Mouse (Mus musculus) megakaryocyte, embryonic 14.5 days (primary cell): ENCODE data around the gene Vangl2. TPM values are rescaled to one million over a fixed set of nuclear protein-coding genes. Genes with fewer than 3 reads are reported as not detected.

Source experiments
- H3K27me3 ChIP-seq: replicated peaks from 2 replicates; pipeline ENCODE3; 2012; ENCODE audit warnings: inconsistent platforms
- H3K36me3 ChIP-seq: replicated peaks from 2 replicates; pipeline ENCODE3; 2012; ENCODE audit warnings: low read length, inconsistent platforms, mixed read lengths
- H3K4me1 ChIP-seq: 2 replicates; pipeline ENCODE4 v1.6.1; 2012; ENCODE audit warnings: inconsistent platforms
- H3K4me3 ChIP-seq: replicated peaks from 2 replicates; pipeline ENCODE3; 2012; ENCODE audit warnings: moderate library complexity, mild to moderate bottlenecking, inconsistent platforms
- H3K9me3 ChIP-seq: 2 replicates; pipeline ENCODE4 v1.6.1; 2012; ENCODE audit warnings: inconsistent platforms
- FLI1 ChIP-seq: IDR thresholded peaks from 2 replicates; pipeline ENCODE4 v1.6.1; 2012; ENCODE audit warnings: low read length, inconsistent platforms, mixed read lengths
- GATA1 ChIP-seq: IDR thresholded peaks from 3 replicates; pipeline ENCODE4 v1.6.1; 2012; ENCODE audit warnings: mixed read lengths, low read length, inconsistent platforms, borderline replicate concordance
- polyA plus RNA-seq: library from polyadenylated mRNA; stranded (reverse); fragments of >175 nt; gene quantifications from 2 replicates; pipeline ENCODE4 v1.2.3, GENCODE M21; 2012; ENCODE audit warnings: low replicate concordance; ENCODE audit not compliant: insufficient read depth

The Vangl2 gene
- polyA plus RNA-seq, 1 experiment: 3.2 TPM

- H3K36me3 ChIP-seq: peaks cover 6% of the 10 kb centered on the region
- peaks cover 2% of the 10 kb centered on the region for H3K27me3 ChIP-seq
- H3K4me3 ChIP-seq: no peak overlapping the region
- peaks cover 10% of the 10 kb centered on the region; the same call in 1 of the 2 replicates for H3K4me1 ChIP-seq
- no peaks in the 10 kb centered on the region for H3K9me3 ChIP-seq
- TF ChIP-seq GATA1 (no peak), FLI1 (no peak)
These were observed 19.9 kb downstream of the Vangl2 start for GRCm38 (mm10) chr1:172008351-172008750.

GRCm38 (mm10) chr1:172007761-172008160 is 20.5 kb downstream of the Vangl2 start:
- Histone ChIP-seq H3K4me3 (no peak overlapping the region), H3K36me3 (peaks cover 6% of the 10 kb centered on the region), H3K4me1 (peaks cover 10% of the 10 kb centered on the region; the same call in 1 of the 2 replicates), H3K9me3 (no peaks in the 10 kb centered on the region), H3K27me3 (peaks cover 2% of the 10 kb centered on the region)
- TF ChIP-seq GATA1 (no peak), FLI1 (no peak)

DNA sequence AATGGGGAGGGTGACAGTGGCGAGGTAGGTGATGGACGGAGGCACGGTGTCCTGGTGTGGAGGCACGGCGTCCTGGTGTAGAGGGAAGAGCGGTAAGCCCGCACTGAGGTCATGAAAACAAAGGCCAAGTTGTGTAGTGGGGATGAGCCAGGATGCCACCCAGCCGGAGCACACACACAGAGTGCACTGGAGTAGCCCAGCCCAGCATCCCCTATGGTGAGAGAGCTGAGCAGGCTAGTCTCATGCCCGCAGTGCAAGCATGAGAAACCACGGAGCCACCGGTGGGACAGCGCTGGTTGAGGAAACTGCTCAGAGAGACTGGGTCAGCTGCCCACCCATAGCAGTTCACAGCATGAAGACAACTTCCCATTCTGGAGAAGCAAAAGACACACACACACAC is 26.6 kb downstream of the Vangl2 start:
- Histone ChIP-seq H3K4me3 (no peak overlapping the region), H3K36me3 (no peaks in the 10 kb centered on the region), H3K4me1 (peaks cover 11% of the 10 kb centered on the region), H3K27me3 (no peaks in the 10 kb centered on the region), H3K9me3 (no peaks in the 10 kb centered on the region)
- TF ChIP-seq FLI1 (no peak), GATA1 (no peak)

GRCm38 (mm10) chr1:172000641-172001040 is 27.6 kb downstream of the Vangl2 start:
- Histone ChIP-seq H3K9me3 (no peaks in the 10 kb centered on the region), H3K4me3 (no peak overlapping the region), H3K4me1 (peaks cover 11% of the 10 kb centered on the region), H3K36me3 (no peaks in the 10 kb centered on the region), H3K27me3 (no peaks in the 10 kb centered on the region)
- no peak for TF ChIP-seq GATA1
- TF ChIP-seq FLI1: no peak

DNA sequence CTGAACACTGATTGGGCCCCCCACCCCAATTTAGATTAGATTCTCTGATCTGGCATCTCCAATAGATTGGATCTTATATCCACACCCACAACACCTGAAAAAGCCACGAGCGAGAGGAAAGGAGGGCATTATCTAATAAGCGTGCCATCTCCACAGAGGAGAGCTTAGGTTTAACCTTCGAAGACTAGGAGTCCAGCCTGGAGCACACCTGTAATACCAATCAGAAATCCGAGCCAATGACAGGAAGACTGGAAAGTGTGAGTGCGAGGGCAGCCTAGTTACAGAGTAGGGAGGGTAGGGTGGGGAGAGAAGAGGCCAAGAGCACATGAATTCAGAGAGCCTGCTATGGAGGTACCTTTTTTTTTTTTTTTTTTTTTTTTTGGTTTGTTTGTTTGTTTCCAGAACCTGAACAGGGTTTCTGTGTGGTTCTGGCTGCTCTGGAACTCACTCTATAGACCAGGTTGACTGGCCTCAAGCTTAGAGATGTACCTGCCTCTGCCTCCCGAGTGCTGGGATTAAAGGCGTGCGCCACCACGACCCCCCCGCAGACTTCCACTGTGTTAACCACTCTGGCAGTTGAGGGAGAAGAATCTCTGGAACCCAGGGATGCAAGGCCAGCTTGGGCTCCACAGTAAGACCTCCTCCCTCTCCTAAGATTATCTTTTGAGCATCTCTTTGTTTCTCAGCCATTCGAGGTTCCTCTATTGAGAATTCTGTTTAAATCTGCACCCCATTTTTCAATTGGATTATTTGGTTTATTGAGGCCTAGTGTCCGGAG is 29.2 kb downstream of the Vangl2 start:
- H3K4me3 ChIP-seq: no peak overlapping the region
- H3K4me1 ChIP-seq: peaks cover 15% of the 10 kb centered on the region
- no peaks in the 10 kb centered on the region for H3K27me3 ChIP-seq
- TF ChIP-seq FLI1 (no peak), GATA1 (no peak)
- no peaks in the 10 kb centered on the region for H3K9me3 ChIP-seq
- H3K36me3 ChIP-seq: no peaks in the 10 kb centered on the region

DNA sequence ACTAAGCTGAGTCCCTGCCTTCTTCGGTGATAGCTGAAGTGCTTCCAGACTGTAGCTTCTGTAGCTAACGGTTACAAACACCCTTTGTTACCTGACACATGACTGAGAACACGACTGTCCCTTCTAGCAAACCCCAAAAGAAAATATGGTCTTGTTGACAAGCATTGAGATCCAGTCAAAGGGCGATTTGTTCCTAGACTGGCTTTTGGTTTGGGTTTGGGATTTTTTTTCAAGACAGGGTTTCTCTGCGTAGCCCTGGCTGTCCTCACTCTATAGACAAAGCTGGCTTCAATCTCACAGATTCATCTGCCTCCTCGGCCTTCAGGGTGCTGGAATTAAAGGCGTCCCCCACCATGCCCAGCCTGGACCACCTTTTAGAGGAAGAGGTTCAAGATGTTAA is 31.5 kb downstream of the Vangl2 start:
- Histone ChIP-seq H3K4me3 (no peak overlapping the region), H3K4me1 (peaks cover 15% of the 10 kb centered on the region), H3K9me3 (no peaks in the 10 kb centered on the region), H3K27me3 (no peaks in the 10 kb centered on the region), H3K36me3 (no peaks in the 10 kb centered on the region)
- TF ChIP-seq FLI1 (no peak), GATA1 (no peak)

DNA sequence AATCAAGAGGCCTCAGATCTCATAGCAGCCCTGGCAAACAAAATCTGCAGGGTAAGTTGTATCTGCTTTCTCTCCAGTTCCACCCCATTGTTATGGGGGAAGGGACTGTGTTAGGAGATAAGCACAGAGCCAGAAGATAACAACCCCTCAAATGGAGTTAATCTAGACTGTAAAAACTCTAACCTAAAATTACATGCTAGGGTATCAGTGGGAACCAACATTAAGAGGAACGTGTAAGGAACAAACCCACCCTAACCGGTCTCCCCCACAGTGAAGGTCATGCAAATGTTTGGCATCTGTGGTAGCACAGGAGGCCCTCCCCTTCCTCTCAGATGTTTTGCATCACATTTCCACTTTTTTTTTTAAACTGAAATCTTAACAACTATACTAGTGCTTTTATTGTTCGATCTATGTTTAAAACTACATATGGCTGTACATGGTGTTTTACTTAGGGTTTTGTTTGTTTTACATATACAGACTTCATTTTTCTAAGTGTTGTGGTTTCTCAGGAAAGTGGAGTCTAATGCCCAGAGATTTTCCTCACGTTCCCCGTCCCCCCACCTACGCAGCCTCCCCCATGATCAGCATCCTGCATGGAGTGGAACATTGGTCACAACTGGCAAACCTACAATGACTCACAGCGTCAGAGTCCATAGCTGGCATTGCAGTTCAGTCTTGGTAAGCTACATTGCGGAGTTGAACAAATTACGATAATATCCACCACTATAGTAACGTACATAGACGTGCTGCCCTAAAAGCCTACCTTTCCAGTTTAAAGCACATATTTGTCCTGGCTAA is 33.1 kb downstream of the Vangl2 start:
- Histone ChIP-seq H3K36me3 (no peaks in the 10 kb centered on the region), H3K27me3 (no peaks in the 10 kb centered on the region), H3K4me3 (no peak overlapping the region), H3K9me3 (no peaks in the 10 kb centered on the region), H3K4me1 (peaks cover 11% of the 10 kb centered on the region)
- TF ChIP-seq FLI1: no peak
- TF ChIP-seq GATA1: no peak

DNA sequence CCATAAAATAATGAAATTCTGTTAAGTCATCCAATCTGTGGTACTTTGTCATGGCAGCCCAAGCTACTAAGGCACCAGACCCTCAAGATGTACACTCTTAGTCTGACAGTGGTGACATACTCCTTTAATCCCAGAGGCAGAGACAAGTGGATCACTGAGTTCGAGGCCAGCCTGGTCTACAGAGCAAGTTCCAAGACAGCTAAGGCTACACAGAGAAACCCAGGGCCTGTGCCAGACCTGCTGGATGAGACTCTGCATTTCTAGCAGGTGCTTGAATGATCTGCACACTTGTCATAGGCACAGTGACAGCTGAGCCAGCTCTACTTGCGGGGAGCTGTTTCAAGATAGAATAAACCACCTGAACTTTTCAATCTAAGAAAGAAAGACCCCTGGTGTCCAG is 33.7 kb downstream of the Vangl2 start:
- Histone ChIP-seq H3K27me3 (no peaks in the 10 kb centered on the region), H3K36me3 (no peaks in the 10 kb centered on the region), H3K9me3 (no peaks in the 10 kb centered on the region), H3K4me1 (peaks cover 11% of the 10 kb centered on the region), H3K4me3 (no peak overlapping the region)
- no peak for TF ChIP-seq FLI1
- TF ChIP-seq GATA1: no peak

- no peak overlapping the region for H3K4me3 ChIP-seq
- H3K36me3 ChIP-seq: no peaks in the 10 kb centered on the region
- H3K4me1 ChIP-seq: peaks cover 11% of the 10 kb centered on the region
- no peak for TF ChIP-seq GATA1
- no peak for TF ChIP-seq FLI1
- no peaks in the 10 kb centered on the region for H3K27me3 ChIP-seq
- peaks cover 4% of the 10 kb centered on the region for H3K9me3 ChIP-seq
These were observed 35.2 kb downstream of the Vangl2 start for GRCm38 (mm10) chr1:171992901-171993530.

GRCm38 (mm10) chr1:171991883-171992282 is 36.4 kb downstream of the Vangl2 start:
- no peak for TF ChIP-seq FLI1
- TF ChIP-seq GATA1: no peak
- Histone ChIP-seq H3K27me3 (no peaks in the 10 kb centered on the region), H3K36me3 (no peaks in the 10 kb centered on the region), H3K4me1 (peaks cover 11% of the 10 kb centered on the region), H3K9me3 (peaks cover 5% of the 10 kb centered on the region), H3K4me3 (no peak overlapping the region)
